Mouse (Mus musculus): ENCODE results near the gene Hoxa3. TPM values are rescaled to one million over a fixed set of nuclear protein-coding genes. Genes with fewer than 3 reads are reported as not detected.

Gene Hoxa3
- polyA plus RNA-seq, 1 experiment: 12.8 TPM

DNA sequence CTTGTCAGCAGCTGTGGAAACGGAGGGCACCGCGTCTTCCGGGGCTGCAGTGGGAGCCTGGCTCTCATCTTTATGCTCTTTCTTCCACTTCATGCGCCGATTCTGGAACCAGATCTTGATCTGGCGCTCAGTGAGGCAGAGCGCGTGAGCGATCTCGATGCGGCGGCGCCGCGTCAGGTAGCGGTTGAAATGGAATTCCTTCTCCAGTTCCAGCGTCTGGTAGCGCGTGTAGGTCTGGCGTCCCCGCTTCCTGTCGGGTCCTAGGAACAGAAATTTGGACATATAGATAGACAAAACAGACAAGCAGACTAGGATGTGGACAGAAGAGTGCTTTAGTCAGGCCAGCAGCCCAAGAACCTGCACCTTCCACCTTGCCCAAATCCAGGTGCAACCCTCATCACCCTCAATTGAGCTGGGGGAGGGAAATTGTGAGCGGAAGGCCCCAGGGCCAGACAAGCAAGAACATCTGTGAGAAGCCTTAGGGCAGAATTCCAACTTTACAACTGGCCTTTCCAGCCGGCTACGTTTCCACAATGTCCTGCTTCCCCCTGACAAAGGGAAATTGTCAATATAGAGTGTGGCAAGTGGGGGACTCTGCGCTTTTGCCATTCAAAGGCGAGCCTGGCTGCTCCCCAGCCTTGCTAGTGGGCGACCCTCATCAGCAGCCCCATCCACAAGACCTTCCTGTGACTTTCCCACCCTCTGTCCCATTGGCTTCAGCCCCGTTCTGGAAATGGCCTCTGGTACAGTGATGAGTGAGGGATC, 2.8 kb upstream of the Hoxa3 start:
- Histone ChIP-seq H3K4me3 (replicated peaks; ENCODE audit: extremely low read depth, low read depth, low read length) (no peak overlapping the region), H3K4me1 (ENCODE audit: control insufficient read depth, insufficient read depth, low read length) (peaks cover 12% of the 10 kb centered on the region)
- TF ChIP-seq CTCF (IDR thresholded peaks at IDR 0.05; ENCODE audit: insufficient read depth, low read length) (no peak), POLR2A (IDR thresholded peaks at IDR 0.05; ENCODE audit: borderline replicate concordance, extremely low read depth, low read depth, low read length) (no peak)
- 19% methylated on average over 30 of the region's 30 CpGs for WGBS
- DNase-seq: no peak

DNA sequence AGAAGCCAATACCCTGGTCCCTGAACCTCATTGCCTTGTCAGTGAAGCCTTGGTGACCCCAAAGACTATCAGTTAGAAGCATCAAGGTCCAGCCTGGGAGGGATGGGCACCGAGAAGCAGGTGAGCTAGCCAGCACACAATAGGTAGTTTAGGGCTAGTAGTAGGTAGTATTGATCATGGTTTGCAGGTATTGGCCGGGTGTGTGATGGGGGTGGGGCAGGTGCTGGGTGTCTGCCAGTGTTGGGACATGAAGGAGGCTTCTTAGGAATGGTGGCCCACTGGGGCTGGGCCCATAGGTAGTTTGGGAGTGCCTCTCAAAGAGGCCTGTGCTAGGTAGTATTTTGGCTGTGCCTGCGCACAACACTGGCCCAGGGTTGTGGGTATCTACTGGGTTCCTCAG, 1.9 kb upstream of the Hoxa3 start:
- Histone ChIP-seq H3K4me1 (ENCODE audit: control insufficient read depth, insufficient read depth, low read length) (peaks cover 12% of the 10 kb centered on the region), H3K4me3 (replicated peaks; ENCODE audit: extremely low read depth, low read depth, low read length) (no peak overlapping the region)
- no peak for TF ChIP-seq CTCF (IDR thresholded peaks at IDR 0.05; ENCODE audit: insufficient read depth, low read length)
- TF ChIP-seq POLR2A (IDR thresholded peaks at IDR 0.05; ENCODE audit: borderline replicate concordance, extremely low read depth, low read depth, low read length): no peak
- no peak for DNase-seq
- 50% methylated on average over 3 of the region's 3 CpGs for WGBS

DNA sequence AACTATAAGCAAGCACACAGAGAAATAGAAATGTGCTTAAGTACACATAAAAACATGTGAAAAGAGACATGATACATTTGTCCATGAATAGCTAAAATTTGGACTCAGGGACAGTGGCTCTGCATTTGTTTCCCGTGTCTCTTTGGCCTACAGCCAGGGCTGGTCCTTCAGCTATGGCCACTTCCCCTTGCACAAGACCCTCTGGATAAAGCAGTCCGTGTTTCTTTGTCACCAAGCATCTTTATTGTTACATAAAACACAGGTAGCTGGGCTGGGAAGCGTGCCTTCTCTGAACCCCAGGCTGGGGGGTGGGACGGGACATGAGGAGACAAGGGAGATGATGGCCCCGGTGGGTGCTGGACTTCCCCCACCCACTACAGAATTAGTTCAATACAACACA, 1.1 kb upstream of the Hoxa3 start:
- H3K4me3 ChIP-seq (replicated peaks; ENCODE audit: extremely low read depth, low read depth, low read length): no peak overlapping the region
- peaks cover 12% of the 10 kb centered on the region for H3K4me1 ChIP-seq (ENCODE audit: control insufficient read depth, insufficient read depth, low read length)
- 38% methylated on average over 5 of the region's 5 CpGs for WGBS
- no peak for TF ChIP-seq CTCF (IDR thresholded peaks at IDR 0.05; ENCODE audit: insufficient read depth, low read length)
- no peak for TF ChIP-seq POLR2A (IDR thresholded peaks at IDR 0.05; ENCODE audit: borderline replicate concordance, extremely low read depth, low read depth, low read length)
- no peak for DNase-seq

DNA sequence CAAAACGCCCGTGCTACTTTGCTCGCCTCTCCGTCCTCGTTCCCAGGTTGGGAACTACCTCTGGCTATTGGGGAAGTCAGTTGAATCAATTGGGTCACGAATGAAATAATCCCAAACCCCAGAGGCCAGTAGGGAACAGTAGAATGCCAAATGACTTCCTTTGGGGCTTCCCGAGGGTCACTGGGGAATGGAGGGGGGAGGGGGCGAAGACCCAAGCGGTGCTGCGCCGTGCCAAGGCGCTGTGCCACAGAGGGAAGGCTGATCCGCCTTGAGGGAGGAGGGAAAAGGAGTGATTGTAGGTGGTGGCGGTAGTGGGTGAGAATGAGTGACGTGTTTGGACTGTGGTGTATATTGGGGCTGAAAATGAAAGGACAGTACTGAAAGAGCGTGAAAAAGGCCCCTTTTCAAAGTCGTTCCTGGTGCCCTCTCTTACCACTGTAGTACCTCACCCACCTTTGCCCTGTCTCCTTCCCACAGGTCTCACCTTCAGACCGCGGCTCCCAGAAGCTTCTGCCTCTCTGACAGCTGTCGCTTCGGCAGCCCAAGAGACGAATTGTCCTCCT, 499 bp downstream of the Hoxa3 start:
- Histone ChIP-seq H3K4me1 (ENCODE audit: control insufficient read depth, insufficient read depth, low read length) (peaks cover 15% of the 10 kb centered on the region), H3K4me3 (replicated peaks; ENCODE audit: extremely low read depth, low read depth, low read length) (peak overlapping the region; percentile 69)
- no peak for DNase-seq
- WGBS: 6% methylated on average over 22 of the region's 22 CpGs
- TF ChIP-seq POLR2A (IDR thresholded peaks at IDR 0.05; ENCODE audit: borderline replicate concordance, extremely low read depth, low read depth, low read length): no peak
- TF ChIP-seq CTCF (IDR thresholded peaks at IDR 0.05; ENCODE audit: insufficient read depth, low read length): no peak

DNA sequence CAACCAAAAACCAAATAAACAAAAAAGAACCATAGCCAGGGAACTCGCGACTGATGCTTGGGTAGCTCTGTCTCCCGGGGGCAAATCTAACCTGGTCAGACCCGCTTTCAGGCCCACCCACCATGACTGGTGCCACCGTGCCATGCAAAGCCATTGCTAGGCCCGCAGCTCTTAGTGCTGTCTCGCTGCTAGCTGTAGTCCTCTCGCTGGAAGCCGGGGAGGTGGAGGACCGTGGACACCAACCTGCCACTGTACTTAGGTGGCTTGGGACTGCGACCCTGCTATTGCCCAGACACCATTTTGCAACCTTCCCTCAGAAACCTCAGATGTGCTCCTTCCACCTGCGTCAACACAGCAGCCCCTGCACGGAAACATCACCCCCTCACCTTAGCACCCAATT, 1.2 kb downstream of the Hoxa3 start:
- TF ChIP-seq POLR2A (IDR thresholded peaks at IDR 0.05; ENCODE audit: borderline replicate concordance, extremely low read depth, low read depth, low read length): no peak
- no peak for TF ChIP-seq CTCF (IDR thresholded peaks at IDR 0.05; ENCODE audit: insufficient read depth, low read length)
- WGBS: 7% methylated on average over 13 of the region's 13 CpGs
- no peak for DNase-seq

DNA sequence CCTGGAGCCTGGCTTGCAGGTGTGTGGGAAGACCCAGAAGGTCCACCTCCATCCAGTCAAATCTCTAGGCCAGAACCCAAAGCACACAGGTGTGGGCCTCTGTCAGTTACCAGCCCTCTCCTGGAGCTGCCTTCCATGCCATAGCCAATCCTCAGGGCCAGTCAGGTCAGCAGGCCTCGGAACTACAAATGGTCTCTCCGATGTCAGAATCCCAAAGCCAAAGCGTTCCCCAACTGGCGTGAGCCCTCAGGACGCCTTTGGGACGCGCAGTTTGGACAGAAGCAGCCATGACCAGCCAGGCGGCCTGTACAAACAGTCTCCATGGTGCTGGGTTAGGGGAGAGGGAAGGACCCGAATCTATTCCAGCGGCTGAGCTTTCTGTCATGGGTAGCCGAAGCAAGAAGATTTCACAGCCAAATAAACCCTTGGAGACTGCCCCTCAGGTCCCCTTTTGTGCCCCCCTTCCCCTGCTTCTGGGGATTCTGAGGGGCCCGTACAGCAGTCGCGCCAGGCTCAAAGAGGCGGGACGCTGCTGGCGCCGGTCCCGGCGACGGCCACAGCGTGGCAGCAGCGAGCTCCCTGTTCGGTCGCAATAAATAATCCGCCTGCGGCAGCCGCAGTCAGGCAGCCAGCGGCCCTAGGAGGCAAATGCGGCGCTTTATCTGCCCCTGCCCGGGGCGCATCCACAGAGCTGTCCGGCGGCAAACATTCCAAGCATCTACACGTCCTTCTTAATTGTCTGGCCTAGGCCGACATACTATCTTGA, 1.8 kb downstream of the Hoxa3 start:
- 4% methylated on average over 37 of the region's 37 CpGs for WGBS
- DNase-seq: peak; percentile 81
- H3K4me1 ChIP-seq (ENCODE audit: control insufficient read depth, insufficient read depth, low read length): peaks cover 15% of the 10 kb centered on the region

More for the DNA sequence above, 1.2 kb downstream of the Hoxa3 start:
- peak overlapping the region; percentile 69 for H3K4me3 ChIP-seq (replicated peaks; ENCODE audit: extremely low read depth, low read depth, low read length)
- H3K4me1 ChIP-seq (ENCODE audit: control insufficient read depth, insufficient read depth, low read length): peaks cover 15% of the 10 kb centered on the region

DNA sequence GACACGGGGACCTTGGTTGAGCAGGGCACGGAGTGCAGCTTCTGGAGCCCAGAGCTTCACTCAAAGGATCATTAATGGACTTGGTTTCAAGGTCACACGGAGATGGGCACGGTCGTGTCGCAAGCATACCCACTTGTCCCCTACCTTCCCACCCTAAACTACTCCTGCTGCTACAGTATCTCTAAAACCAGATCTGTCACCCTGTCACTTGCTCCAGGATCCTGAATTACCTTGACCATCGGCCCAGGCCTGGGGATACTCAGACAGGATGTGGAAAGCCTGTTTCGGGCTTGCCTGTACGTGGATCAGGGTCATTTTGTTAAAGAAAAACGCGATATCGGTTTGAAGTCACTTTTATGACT, 3.5 kb downstream of the Hoxa3 start:
- TF ChIP-seq CTCF (IDR thresholded peaks at IDR 0.05; ENCODE audit: insufficient read depth, low read length): no peak
- no peak for TF ChIP-seq POLR2A (IDR thresholded peaks at IDR 0.05; ENCODE audit: borderline replicate concordance, extremely low read depth, low read depth, low read length)
- Histone ChIP-seq H3K4me1 (ENCODE audit: control insufficient read depth, insufficient read depth, low read length) (peaks cover 15% of the 10 kb centered on the region), H3K4me3 (replicated peaks; ENCODE audit: extremely low read depth, low read depth, low read length) (no peak overlapping the region)
- no peak for DNase-seq
- 57% methylated on average over 12 of the region's 12 CpGs for whole genome bisulfite sequencing

More for the DNA sequence above, 1.8 kb downstream of the Hoxa3 start:
- H3K4me3 ChIP-seq (replicated peaks; ENCODE audit: extremely low read depth, low read depth, low read length): peak overlapping the region; percentile 69
- TF ChIP-seq CTCF (IDR thresholded peaks at IDR 0.05; ENCODE audit: insufficient read depth, low read length): peak; percentile 44; the same call in 1 of the 2 replicates
- peak; percentile 51; the same call in 1 of the 2 replicates for TF ChIP-seq POLR2A (IDR thresholded peaks at IDR 0.05; ENCODE audit: borderline replicate concordance, extremely low read depth, low read depth, low read length)

DNA sequence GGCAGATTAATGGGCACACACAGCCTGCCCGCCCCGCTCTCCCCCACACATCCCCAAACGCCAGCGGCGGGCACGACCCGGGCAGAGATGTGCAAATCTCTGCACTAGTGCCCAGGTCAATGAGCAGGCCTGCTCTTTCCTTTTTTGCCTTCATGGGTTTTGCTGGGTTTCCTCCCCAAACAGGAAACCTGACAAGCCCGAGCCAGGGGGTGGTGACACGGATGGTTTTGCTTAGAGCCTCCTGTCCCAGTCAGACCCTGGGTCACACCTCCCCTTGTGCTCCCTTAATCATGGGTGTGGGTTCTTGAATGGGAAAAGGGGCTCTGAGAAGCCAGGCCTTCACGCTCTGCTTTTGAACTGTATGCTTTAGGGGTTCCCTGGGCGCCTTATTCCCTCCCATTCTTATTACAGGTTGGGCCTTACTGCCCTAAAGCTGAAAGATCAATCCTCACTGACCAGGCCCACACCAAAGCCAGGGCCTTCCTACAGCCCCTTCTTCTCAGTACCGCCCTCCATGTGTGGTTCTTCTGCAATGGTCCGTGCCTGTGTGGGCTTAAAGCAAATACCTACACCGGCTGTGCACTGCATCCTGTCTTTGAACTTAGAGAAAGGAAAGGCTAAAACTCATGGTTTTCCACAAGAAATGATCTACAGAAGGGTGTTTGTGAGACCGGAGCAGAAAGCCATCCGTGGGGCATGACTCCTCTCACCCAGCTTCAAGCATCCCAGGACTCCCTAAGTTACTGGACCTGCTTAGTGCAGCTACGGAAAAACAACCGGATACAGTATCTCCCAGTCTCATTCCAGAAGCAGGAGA, 4.1 kb downstream of the Hoxa3 start:
- TF ChIP-seq CTCF (IDR thresholded peaks at IDR 0.05; ENCODE audit: insufficient read depth, low read length) (no peak), POLR2A (IDR thresholded peaks at IDR 0.05; ENCODE audit: borderline replicate concordance, extremely low read depth, low read depth, low read length) (no peak)
- WGBS: 31% methylated on average over 18 of the region's 18 CpGs

More for the DNA sequence above, 4.1 kb downstream of the Hoxa3 start:
- no peak for DNase-seq
- peaks cover 15% of the 10 kb centered on the region for H3K4me1 ChIP-seq (ENCODE audit: control insufficient read depth, insufficient read depth, low read length)
- peak overlapping the region; percentile 48 for H3K4me3 ChIP-seq (replicated peaks; ENCODE audit: extremely low read depth, low read depth, low read length)

All from lung, adult 2 months (tissue).